Mouse (Mus musculus) liver, embryonic 15.5 days (tissue): ENCODE measurements around the gene Nlrx1. TPM values are rescaled to one million over a fixed set of nuclear protein-coding genes. Genes with fewer than 3 reads are reported as not detected.

Experiments used
- ATAC-seq: fragments of 200-750 bp; cut with Nextera tagmentation; 2 replicates; pipeline ENCODE4 v1.8.0; 2017; ENCODE audit warnings: moderate number of reproducible peaks, mild to moderate bottlenecking, moderate library complexity; ENCODE audit not compliant: insufficient read depth
- H3K27ac ChIP-seq: fragments of 300-500 bp; sonication (generic); replicated peaks from 2 replicates; pipeline ENCODE4 v1.5.1; 2015; ENCODE audit warnings: mild to moderate bottlenecking, inconsistent platforms
- H3K27me3 ChIP-seq: fragments of 300-500 bp; sonication (generic); 2 replicates; pipeline ENCODE4 v1.6.1; 2015; ENCODE audit warnings: mild to moderate bottlenecking, inconsistent platforms
- H3K36me3 ChIP-seq: fragments of 300-500 bp; sonication (generic); replicated peaks from 2 replicates; pipeline ENCODE4 v1.6.1; 2015; ENCODE audit warnings: moderate library complexity, mild to moderate bottlenecking, inconsistent platforms
- H3K4me1 ChIP-seq: fragments of 300-500 bp; sonication (generic); replicated peaks from 2 replicates; pipeline ENCODE4 v1.6.1; 2015; ENCODE audit warnings: inconsistent platforms
- H3K4me2 ChIP-seq: fragments of 300-500 bp; sonication (generic); 2 replicates; pipeline ENCODE4 v1.6.1; 2015; ENCODE audit warnings: moderate library complexity, mild to moderate bottlenecking, inconsistent platforms
- H3K4me3 ChIP-seq: fragments of 300-500 bp; sonication (generic); replicated peaks from 2 replicates; pipeline ENCODE4 v1.5.1; 2015; ENCODE audit warnings: mild to moderate bottlenecking, inconsistent platforms
- H3K9ac ChIP-seq: fragments of 300-500 bp; sonication (generic); 2 replicates; pipeline ENCODE4 v1.6.1; 2015; ENCODE audit warnings: moderate library complexity, mild to moderate bottlenecking, inconsistent platforms
- H3K9me3 ChIP-seq: fragments of 300-500 bp; sonication (generic); replicated peaks from 2 replicates; pipeline ENCODE4 v1.6.1; 2016; ENCODE audit warnings: inconsistent platforms
- WGBS: fragments of 180-500 bp; shearing (Covaris S2); methylation state at CpG from one replicate; pipeline ENCODE4 v1.1.7; 2015; ENCODE audit warnings: mixed read lengths; ENCODE audit not compliant: insufficient replicate concordance; 5-methylcytosine and 5-hydroxymethylcytosine counted together
- polyA plus RNA-seq: library from polyadenylated mRNA; unstranded; fragments of >200 nt; fragmentation: Nextera tagmentation; extraction: Ambion mirVana; gene quantifications from 2 replicates; pipeline ENCODE4 v1.2.1, GENCODE M21; 2015

The Nlrx1 gene
- 4.1 and 4.2 TPM in 2 replicates for polyA plus RNA-seq

- H3K4me3 ChIP-seq: peak within 1 kb of the TSS; percentile 66
- H3K9me3 ChIP-seq: no peaks in the 10 kb centered on the region
- H3K27ac ChIP-seq: peak within 1 kb of the TSS; percentile 88
- H3K4me1 ChIP-seq: peaks cover 29% of the 10 kb centered on the region
- H3K4me2 ChIP-seq: peak within 1 kb of the TSS; percentile 97
- peaks cover 12% of the 10 kb centered on the region for H3K36me3 ChIP-seq
- 19% methylated on average over 6 of the region's 6 CpGs for WGBS
- peak within 1 kb of the TSS; percentile 77 for H3K9ac ChIP-seq
- no peaks in the 10 kb centered on the region for H3K27me3 ChIP-seq
- ATAC-seq: peak; percentile 69
Measured at GRCm38 (mm10) chr9:44268432-44268831, at the start of gene Nlrx1. Nlrx1 (minus strand) TSS chr9:44268599.

GRCm38 (mm10) chr9:44317452-44317851, 49.1 kb upstream of the Nlrx1 start:
- peak overlapping the region; percentile 99 for H3K4me3 ChIP-seq
- 77% methylated on average over 4 of the region's 4 CpGs for WGBS
- H3K9me3 ChIP-seq: no peaks in the 10 kb centered on the region
- H3K36me3 ChIP-seq: peaks cover 53% of the 10 kb centered on the region
- no peak for ATAC-seq
- H3K27me3 ChIP-seq: no peaks in the 10 kb centered on the region
- peaks cover 43% of the 10 kb centered on the region for H3K4me1 ChIP-seq
- peak overlapping the region; percentile 100; the same call in 1 of the 2 replicates for H3K9ac ChIP-seq
- H3K4me2 ChIP-seq: peak overlapping the region; percentile 84
- H3K27ac ChIP-seq: 0 out of 2 replicates have a peak overlapping the region, but pooled peaks have one; percentile 91

- H3K4me2 ChIP-seq: no peak overlapping the region
- H3K4me1 ChIP-seq: peaks cover 43% of the 10 kb centered on the region
- no peaks in the 10 kb centered on the region for H3K9me3 ChIP-seq
- H3K9ac ChIP-seq: no peak overlapping the region
- H3K27me3 ChIP-seq: no peaks in the 10 kb centered on the region
- H3K4me3 ChIP-seq: no peak overlapping the region
- no peak for ATAC-seq
- WGBS: 94% methylated on average over 18 of the region's 18 CpGs
- no peak overlapping the region for H3K27ac ChIP-seq
- H3K36me3 ChIP-seq: peaks cover 77% of the 10 kb centered on the region
Measured at GRCm38 (mm10) chr9:44314910-44315309, 46.5 kb upstream of the Nlrx1 start.

GRCm38 (mm10) chr9:44314257-44314547, 45.8 kb upstream of the Nlrx1 start:
- Histone ChIP-seq H3K27me3 (no peaks in the 10 kb centered on the region), H3K4me1 (peaks cover 47% of the 10 kb centered on the region), H3K9me3 (no peaks in the 10 kb centered on the region), H3K4me3 (no peak overlapping the region), H3K4me2 (no peak overlapping the region), H3K27ac (no peak overlapping the region), H3K9ac (no peak overlapping the region), H3K36me3 (peaks cover 84% of the 10 kb centered on the region)
- 84% methylated on average over 4 of the region's 4 CpGs for WGBS
- ATAC-seq: no peak

- no peak overlapping the region for H3K4me2 ChIP-seq
- H3K9ac ChIP-seq: no peak overlapping the region
- peaks cover 84% of the 10 kb centered on the region for H3K36me3 ChIP-seq
- WGBS: 83% methylated on average over 19 of the region's 19 CpGs
- no peaks in the 10 kb centered on the region for H3K27me3 ChIP-seq
- no peaks in the 10 kb centered on the region for H3K9me3 ChIP-seq
- ATAC-seq: no peak
- no peak overlapping the region for H3K27ac ChIP-seq
- no peak overlapping the region for H3K4me3 ChIP-seq
- peaks cover 42% of the 10 kb centered on the region for H3K4me1 ChIP-seq
Measured at GRCm38 (mm10) chr9:44313476-44314256, 45.3 kb upstream of the Nlrx1 start.

- 41% methylated on average over 27 of the region's 27 CpGs for WGBS
- Histone ChIP-seq H3K4me2 (no peak overlapping the region), H3K36me3 (peaks cover 71% of the 10 kb centered on the region), H3K4me3 (no peak overlapping the region), H3K27me3 (no peaks in the 10 kb centered on the region), H3K9ac (no peak overlapping the region), H3K27ac (no peak overlapping the region), H3K9me3 (no peaks in the 10 kb centered on the region), H3K4me1 (peaks cover 22% of the 10 kb centered on the region)
- no peak for ATAC-seq
Measured at GRCm38 (mm10) chr9:44311136-44312134, 43.0 kb upstream of the Nlrx1 start.

- H3K27me3 ChIP-seq: no peaks in the 10 kb centered on the region
- no peak for ATAC-seq
- no peak overlapping the region for H3K27ac ChIP-seq
- H3K4me2 ChIP-seq: no peak overlapping the region
- 52% methylated on average over 10 of the region's 10 CpGs for WGBS
- no peak overlapping the region for H3K9ac ChIP-seq
- H3K36me3 ChIP-seq: peaks cover 64% of the 10 kb centered on the region
- peaks cover 29% of the 10 kb centered on the region for H3K4me1 ChIP-seq
- H3K4me3 ChIP-seq: no peak overlapping the region
- no peaks in the 10 kb centered on the region for H3K9me3 ChIP-seq
Measured at GRCm38 (mm10) chr9:44310750-44311135, 42.3 kb upstream of the Nlrx1 start.

- Histone ChIP-seq H3K27ac (no peak overlapping the region), H3K9ac (no peak overlapping the region), H3K4me3 (no peak overlapping the region), H3K36me3 (peaks cover 54% of the 10 kb centered on the region), H3K4me2 (no peak overlapping the region), H3K9me3 (no peaks in the 10 kb centered on the region), H3K27me3 (no peaks in the 10 kb centered on the region), H3K4me1 (peaks cover 29% of the 10 kb centered on the region)
- no peak for ATAC-seq
- 48% methylated on average over 3 of the region's 3 CpGs for WGBS
Measured at GRCm38 (mm10) chr9:44309756-44310155, 41.4 kb upstream of the Nlrx1 start.

- Histone ChIP-seq H3K9me3 (no peaks in the 10 kb centered on the region), H3K4me2 (no peak overlapping the region), H3K36me3 (peaks cover 39% of the 10 kb centered on the region), H3K4me1 (peaks cover 53% of the 10 kb centered on the region), H3K27me3 (no peaks in the 10 kb centered on the region), H3K9ac (no peak overlapping the region), H3K4me3 (no peak overlapping the region), H3K27ac (no peak overlapping the region)
- 53% methylated on average over 2 of the region's 2 CpGs for WGBS
- ATAC-seq: no peak
Measured at GRCm38 (mm10) chr9:44307248-44307647, 38.8 kb upstream of the Nlrx1 start.

- Histone ChIP-seq H3K9me3 (no peaks in the 10 kb centered on the region), H3K4me2 (peak overlapping the region; percentile 82), H3K4me1 (peaks cover 55% of the 10 kb centered on the region), H3K9ac (no peak overlapping the region), H3K27ac (peak overlapping the region; percentile 91; the same call in 1 of the 2 replicates), H3K4me3 (no peak overlapping the region), H3K36me3 (peaks cover 40% of the 10 kb centered on the region), H3K27me3 (no peaks in the 10 kb centered on the region)
- ATAC-seq: no peak
- WGBS: 88% methylated on average over 6 of the region's 6 CpGs
Measured at GRCm38 (mm10) chr9:44306532-44306931, 38.1 kb upstream of the Nlrx1 start.

GRCm38 (mm10) chr9:44305466-44306079, 37.2 kb upstream of the Nlrx1 start, which contains the start of gene Hinfp:
Hinfp (minus strand) TSS chr9:44305671.
- H3K27ac ChIP-seq: peak within 1 kb of the TSS; percentile 91
- peak within 1 kb of the TSS; percentile 96 for H3K4me3 ChIP-seq
- peak; percentile 98 for ATAC-seq
- no peaks in the 10 kb centered on the region for H3K9me3 ChIP-seq
- under 1% methylated on average over 54 of the region's 54 CpGs for WGBS
- no peaks in the 10 kb centered on the region for H3K27me3 ChIP-seq
- H3K4me2 ChIP-seq: peak within 1 kb of the TSS; percentile 82
- peaks cover 40% of the 10 kb centered on the region for H3K36me3 ChIP-seq
- H3K4me1 ChIP-seq: peaks cover 46% of the 10 kb centered on the region
- H3K9ac ChIP-seq: peak within 1 kb of the TSS; percentile 99
